Mouse (Mus musculus) midbrain, embryonic 11.5 days (tissue): ENCODE data around the gene Bicral. TPM values are rescaled to one million over a fixed set of nuclear protein-coding genes. Genes with fewer than 3 reads are reported as not detected.

Experiments used
- ATAC-seq: fragments of 200-750 bp; cut with Nextera tagmentation; 2 replicates; pipeline ENCODE4 v1.8.0; 2017; ENCODE audit warnings: moderate TSS enrichment, moderate library complexity; ENCODE audit not compliant: low FRiP score
- DNase-seq: peaks from one replicate; pipeline ENCODE4 v3.0.0; 2015; ENCODE audit warnings: low spot score; ENCODE audit errors: missing footprints
- H3K27ac ChIP-seq: fragments of 300-500 bp; sonication (generic); 2 replicates; pipeline ENCODE4 v1.5.1; 2014; ENCODE audit warnings: low read depth, low read length
- H3K27me3 ChIP-seq: fragments of 300-500 bp; sonication (generic); 2 replicates; pipeline ENCODE4 v1.6.1; 2014; ENCODE audit warnings: mild to moderate bottlenecking, low read length, moderate library complexity, mixed read lengths; ENCODE audit not compliant: control insufficient read depth, insufficient read depth
- H3K36me3 ChIP-seq: fragments of 300-500 bp; sonication (generic); 2 replicates; pipeline ENCODE4 v1.6.1; 2014; ENCODE audit warnings: mild to moderate bottlenecking, low read length, moderate library complexity, mixed read lengths; ENCODE audit not compliant: control insufficient read depth, insufficient read depth
- H3K4me1 ChIP-seq: fragments of 300-500 bp; sonication (generic); 2 replicates; pipeline ENCODE4 v1.6.1; 2014; ENCODE audit warnings: low read length; ENCODE audit not compliant: control insufficient read depth, insufficient read depth
- H3K4me2 ChIP-seq: fragments of 300-500 bp; sonication (generic); 2 replicates; pipeline ENCODE4 v1.6.1; 2014; ENCODE audit warnings: mild to moderate bottlenecking, moderate library complexity
- H3K4me3 ChIP-seq: fragments of 300-500 bp; sonication (generic); 2 replicates; pipeline ENCODE4 v1.5.1; 2014; ENCODE audit warnings: low read depth, low read length
- H3K9ac ChIP-seq: fragments of 300-500 bp; sonication (generic); 2 replicates; pipeline ENCODE4 v1.6.1; 2014; ENCODE audit warnings: low read length
- H3K9me3 ChIP-seq: fragments of 300-500 bp; sonication (generic); 2 replicates; pipeline ENCODE4 v1.6.1; 2016; ENCODE audit warnings: low read length; ENCODE audit not compliant: control insufficient read depth
- WGBS: fragments of 180-500 bp; shearing (Covaris S2); extraction: QIAGEN DNeasy Blood & Tissue Kit; methylation state at CpG from one replicate; pipeline ENCODE4 v1.1.7; 2014; 5-methylcytosine and 5-hydroxymethylcytosine counted together
- polyA plus RNA-seq: library from polyadenylated mRNA; unstranded; fragments of >200 nt; fragmentation: Nextera tagmentation; extraction: Ambion mirVana; gene quantifications from 2 replicates; pipeline ENCODE4 v1.2.1, GENCODE M21; 2014

Gene Bicral
- polyA plus RNA-seq, 1 experiment from 2014 or later: 5.8 TPM

DNA sequence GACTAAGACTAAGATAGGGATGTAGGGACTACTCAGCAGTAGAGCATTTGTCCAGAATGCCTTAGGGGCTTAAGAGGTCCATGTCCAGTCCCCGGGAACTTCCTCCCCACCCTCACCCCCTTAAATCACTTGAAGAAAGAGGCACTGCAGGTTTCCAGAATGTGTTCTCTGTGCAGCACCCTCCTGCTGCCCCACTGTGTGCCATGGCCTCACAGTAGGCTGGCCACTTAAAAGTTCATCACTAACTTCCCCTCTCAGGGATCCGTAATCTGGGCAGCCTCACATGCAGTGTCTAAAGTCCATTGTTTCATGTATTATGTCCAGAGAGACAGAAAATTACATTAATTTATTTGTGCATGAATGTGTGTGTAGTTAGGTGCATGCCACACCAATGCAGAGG, 20.4 kb downstream of the Bicral start:
- DNase-seq (peak; percentile 75), ATAC-seq (no peak)
- Histone ChIP-seq H3K27ac (no peak overlapping the region), H3K36me3 (no peaks in the 10 kb centered on the region), H3K27me3 (no peaks in the 10 kb centered on the region), H3K4me3 (no peak overlapping the region), H3K9me3 (no peaks in the 10 kb centered on the region), H3K9ac (no peak overlapping the region), H3K4me1 (no peaks in the 10 kb centered on the region), H3K4me2 (no peak overlapping the region)
- WGBS: 77% methylated on average over 2 of the region's 2 CpGs

DNA sequence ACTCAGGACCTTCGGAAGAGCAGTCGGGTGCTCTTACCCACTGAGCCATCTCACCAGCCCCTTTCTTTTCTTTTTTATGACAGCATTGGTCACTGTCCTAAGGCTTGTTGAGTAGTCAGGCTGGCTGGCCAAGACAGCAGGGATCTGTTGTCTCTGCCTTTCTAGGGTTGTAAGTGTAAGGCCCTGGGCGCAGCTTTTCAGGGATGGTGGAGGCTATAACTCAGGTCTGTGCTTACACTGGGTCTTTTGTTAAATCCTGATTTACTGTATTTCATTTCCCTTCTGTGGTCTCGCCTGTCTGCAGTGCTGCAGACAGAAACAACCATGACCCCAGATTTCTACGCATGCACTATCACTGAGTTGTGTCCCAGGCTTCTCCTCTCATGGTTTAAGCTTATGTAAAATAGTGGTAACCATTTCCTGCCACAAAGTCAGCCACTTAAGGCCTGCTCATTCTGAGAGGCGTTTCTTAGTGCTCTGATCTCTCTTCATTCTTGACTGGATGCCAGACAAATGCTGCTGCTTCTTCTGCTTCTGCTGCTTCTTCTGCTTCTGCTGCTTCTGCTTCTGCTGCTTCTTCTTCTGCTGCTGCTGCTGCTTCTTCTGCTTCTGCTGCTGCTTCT, 23.1 kb downstream of the Bicral start:
- no peak overlapping the region for H3K9ac ChIP-seq
- no peak overlapping the region for H3K4me2 ChIP-seq
- no peaks in the 10 kb centered on the region for H3K4me1 ChIP-seq
- WGBS: 87% methylated on average over 6 of the region's 6 CpGs
- no peak for ATAC-seq
- H3K36me3 ChIP-seq: no peaks in the 10 kb centered on the region
- H3K27me3 ChIP-seq: no peaks in the 10 kb centered on the region
- no peak for DNase-seq
- H3K9me3 ChIP-seq: no peaks in the 10 kb centered on the region
- H3K4me3 ChIP-seq: no peak overlapping the region
- no peak overlapping the region for H3K27ac ChIP-seq

DNA sequence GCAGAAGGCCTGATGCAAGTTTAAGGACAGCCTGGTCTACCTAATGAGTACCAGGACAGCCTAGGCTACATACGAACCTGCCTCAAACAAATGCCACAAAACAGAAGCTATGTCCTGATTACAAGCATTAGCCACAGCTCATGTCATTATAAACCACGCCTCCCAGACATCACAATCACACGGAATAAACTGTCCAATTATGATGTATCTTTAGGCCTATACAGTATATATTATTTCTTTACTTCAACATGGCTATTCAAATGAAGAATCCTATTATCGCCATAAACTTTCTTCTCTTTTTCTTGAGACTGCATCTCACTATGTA, 25.3 kb downstream of the Bicral start:
- Histone ChIP-seq H3K27me3 (no peaks in the 10 kb centered on the region), H3K9ac (no peak overlapping the region), H3K4me1 (no peaks in the 10 kb centered on the region), H3K4me3 (no peak overlapping the region), H3K36me3 (no peaks in the 10 kb centered on the region), H3K9me3 (no peaks in the 10 kb centered on the region), H3K27ac (no peak overlapping the region), H3K4me2 (no peak overlapping the region)
- ATAC-seq: no peak
- 90% methylated on average over 4 of the region's 4 CpGs for WGBS
- no peak for DNase-seq

DNA sequence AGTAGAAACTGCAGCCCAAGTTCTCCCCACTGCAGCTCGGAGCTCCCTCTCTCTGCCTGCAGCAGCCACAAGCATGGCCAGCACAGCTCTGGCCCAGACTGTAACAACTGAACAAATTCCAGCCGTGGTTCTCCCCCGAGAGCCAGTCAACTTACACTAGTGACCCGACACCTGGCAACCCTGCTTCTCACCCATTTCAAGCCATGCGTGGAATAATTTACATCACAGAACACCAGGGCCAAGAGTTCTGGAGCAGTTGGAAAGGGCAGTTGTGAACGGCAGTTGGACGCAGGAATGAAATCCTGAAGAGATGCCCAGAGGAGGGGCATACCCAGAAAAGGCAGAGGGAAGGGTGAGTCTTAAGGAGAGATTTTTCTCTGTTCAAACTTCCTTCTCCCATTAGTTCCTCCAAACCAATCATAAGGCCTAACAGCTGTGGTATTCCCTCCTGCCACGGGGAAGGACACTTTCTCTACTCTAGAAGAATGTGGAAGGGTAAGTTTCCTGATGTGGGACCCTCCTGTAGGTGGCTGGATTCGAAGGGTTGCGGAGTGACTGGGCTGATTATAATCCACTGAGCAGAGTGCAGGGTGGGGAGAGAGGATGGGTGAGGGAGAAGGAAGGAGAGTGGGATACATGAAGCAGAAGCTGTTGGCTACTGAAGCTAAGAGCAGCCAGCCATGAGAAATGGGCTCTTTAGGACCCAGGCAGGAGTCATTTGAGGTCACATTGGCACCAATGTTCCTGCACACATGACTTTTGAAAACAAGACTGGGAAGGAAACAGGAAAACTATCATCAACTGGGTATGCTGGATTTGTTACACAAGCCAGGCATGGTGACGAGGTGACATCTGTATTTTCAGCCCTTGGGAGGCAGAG, 25.9 kb downstream of the Bicral start:
- no peak overlapping the region for H3K4me3 ChIP-seq
- DNase-seq (no peak), ATAC-seq (no peak)
- no peak overlapping the region for H3K27ac ChIP-seq
- no peak overlapping the region for H3K9ac ChIP-seq
- no peaks in the 10 kb centered on the region for H3K36me3 ChIP-seq
- H3K4me2 ChIP-seq: no peak overlapping the region
- no peaks in the 10 kb centered on the region for H3K27me3 ChIP-seq
- 90% methylated on average over 11 of the region's 11 CpGs for WGBS
- H3K4me1 ChIP-seq: no peaks in the 10 kb centered on the region
- H3K9me3 ChIP-seq: no peaks in the 10 kb centered on the region

DNA sequence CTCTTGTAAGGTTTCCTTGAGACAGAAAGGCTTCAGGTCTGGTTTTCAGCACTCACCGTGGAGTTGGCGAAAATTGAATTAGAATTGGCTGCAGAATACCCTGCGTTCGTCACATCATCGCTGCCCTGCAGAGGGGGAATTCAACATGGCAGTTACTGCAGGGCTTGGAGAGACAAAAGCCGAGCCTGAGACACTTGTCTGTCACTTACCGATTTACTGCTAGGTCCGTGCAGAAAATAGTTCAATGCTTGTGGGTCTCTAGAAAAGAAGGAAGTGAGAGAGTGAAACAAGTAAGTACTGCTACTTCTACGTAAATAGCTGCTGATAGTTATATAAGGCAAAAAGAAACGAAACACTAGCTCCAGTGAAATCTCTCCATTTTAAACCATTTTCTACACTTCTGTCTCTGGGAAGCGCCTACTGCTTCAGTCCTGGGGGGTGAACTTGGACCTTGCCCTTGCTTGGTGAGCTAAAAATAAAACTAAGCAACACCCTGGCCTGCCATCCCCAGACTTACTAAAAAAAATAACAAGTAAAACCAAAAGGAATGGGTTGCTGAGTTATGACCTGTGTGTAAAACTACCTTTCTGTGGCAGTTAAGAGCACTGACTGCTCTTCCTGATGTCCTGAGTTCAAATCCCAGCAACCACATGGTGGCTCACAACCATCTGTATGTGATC, 28.3 kb downstream of the Bicral start:
- no peaks in the 10 kb centered on the region for H3K4me1 ChIP-seq
- H3K27ac ChIP-seq: no peak overlapping the region
- no peak overlapping the region for H3K4me3 ChIP-seq
- no peak for DNase-seq
- no peak overlapping the region for H3K9ac ChIP-seq
- H3K27me3 ChIP-seq: no peaks in the 10 kb centered on the region
- H3K36me3 ChIP-seq: peaks cover 1% of the 10 kb centered on the region; the same call in 1 of the 2 replicates
- no peaks in the 10 kb centered on the region for H3K9me3 ChIP-seq
- no peak overlapping the region for H3K4me2 ChIP-seq
- 93% methylated on average over 11 of the region's 11 CpGs for WGBS
- ATAC-seq: no peak

DNA sequence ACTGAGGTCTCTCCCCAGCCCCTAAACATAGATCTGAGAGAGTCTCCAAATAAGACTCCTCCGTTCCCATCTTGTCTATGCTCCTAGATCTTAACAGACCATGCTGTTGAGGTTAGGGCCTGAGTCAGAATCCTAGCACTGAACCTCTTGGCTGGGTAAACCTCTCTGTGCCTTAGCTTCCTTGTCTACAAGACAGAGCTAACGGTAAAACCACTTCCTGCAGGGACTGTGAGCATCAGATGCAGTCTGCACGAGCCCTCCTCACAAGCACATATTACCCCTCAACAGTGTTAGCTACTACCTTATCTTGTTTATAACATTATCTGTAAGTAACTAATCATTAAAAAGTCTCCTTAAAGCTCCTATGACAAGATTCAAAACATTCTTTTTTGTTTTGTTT, 29.3 kb downstream of the Bicral start:
- Histone ChIP-seq H3K4me1 (no peaks in the 10 kb centered on the region), H3K9me3 (no peaks in the 10 kb centered on the region), H3K4me3 (no peak overlapping the region), H3K27ac (no peak overlapping the region), H3K4me2 (no peak overlapping the region), H3K27me3 (no peaks in the 10 kb centered on the region), H3K9ac (no peak overlapping the region), H3K36me3 (peaks cover 11% of the 10 kb centered on the region)
- WGBS: 95% methylated on average over 3 of the region's 3 CpGs
- DNase-seq (no peak), ATAC-seq (no peak)

DNA sequence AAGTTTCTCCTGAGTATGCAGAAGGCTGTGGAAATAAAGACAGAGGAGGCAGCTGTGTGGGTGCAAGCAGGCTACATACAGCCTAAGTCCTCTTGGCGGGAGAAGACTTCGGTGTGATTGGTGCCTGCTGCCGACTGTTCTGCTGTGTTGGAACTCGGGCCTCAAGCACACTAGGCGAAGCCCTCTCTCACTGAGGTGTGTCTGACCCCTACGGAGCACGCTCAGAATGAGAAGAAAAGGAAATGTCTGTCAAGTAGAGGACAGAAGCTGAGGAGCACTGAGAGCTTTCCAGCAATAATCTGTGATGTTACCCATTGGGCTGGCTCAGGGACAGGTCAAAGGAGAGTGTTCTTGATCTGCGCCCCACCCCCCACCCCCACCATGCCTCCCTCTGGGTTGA, 35.2 kb downstream of the Bicral start:
- Histone ChIP-seq H3K9me3 (no peaks in the 10 kb centered on the region), H3K36me3 (peaks cover 12% of the 10 kb centered on the region), H3K4me1 (no peaks in the 10 kb centered on the region), H3K4me2 (no peak overlapping the region), H3K27ac (no peak overlapping the region), H3K27me3 (no peaks in the 10 kb centered on the region), H3K9ac (no peak overlapping the region), H3K4me3 (no peak overlapping the region)
- 92% methylated on average over 8 of the region's 8 CpGs for WGBS
- ATAC-seq: no peak
- DNase-seq: no peak

DNA sequence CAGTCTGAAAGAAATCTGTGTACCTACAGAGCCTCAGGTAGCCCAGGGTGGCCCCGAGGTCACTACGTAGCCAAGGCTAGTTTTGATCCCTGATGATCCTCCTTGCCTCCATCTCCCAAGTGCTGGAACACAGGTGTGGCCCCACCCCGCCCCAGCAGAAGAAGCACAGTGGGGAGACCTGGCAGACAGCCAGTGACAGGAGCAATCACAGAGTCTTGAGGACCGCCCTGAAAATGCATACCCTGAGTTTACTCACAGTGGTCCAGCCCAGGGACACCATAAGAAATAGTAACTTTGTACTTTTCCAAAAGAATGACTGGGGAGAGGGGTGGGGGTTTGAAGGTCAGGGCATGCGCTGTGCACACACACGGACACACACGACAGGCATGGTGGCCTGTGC, 37.7 kb downstream of the Bicral start:
- Histone ChIP-seq H3K27ac (no peak overlapping the region), H3K9ac (no peak overlapping the region), H3K9me3 (no peaks in the 10 kb centered on the region), H3K4me2 (no peak overlapping the region), H3K4me3 (no peak overlapping the region), H3K36me3 (peaks cover 12% of the 10 kb centered on the region), H3K4me1 (no peaks in the 10 kb centered on the region), H3K27me3 (no peaks in the 10 kb centered on the region)
- WGBS: 92% methylated on average over 7 of the region's 7 CpGs
- ATAC-seq: no peak
- DNase-seq: no peak

DNA sequence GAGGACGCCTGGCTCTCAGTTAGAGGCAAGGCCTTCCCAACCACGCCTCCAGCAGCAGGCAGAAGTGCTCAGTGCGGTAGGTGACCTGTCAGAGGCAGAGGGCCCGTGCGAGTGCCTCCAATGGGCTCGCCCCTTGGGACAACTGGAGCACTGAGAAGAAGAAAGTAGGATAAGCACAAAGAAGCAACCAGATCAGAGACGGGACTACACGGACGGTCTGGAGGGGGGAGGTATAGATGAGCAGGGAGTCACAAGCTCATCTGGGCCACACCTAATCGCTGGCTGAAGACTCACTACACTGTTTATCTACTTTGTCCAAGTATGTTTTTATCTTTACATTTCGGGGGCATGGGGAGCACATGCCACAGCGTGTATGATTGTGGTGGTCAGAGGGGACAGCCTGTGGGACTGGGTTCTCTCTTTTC, 40.5 kb downstream of the Bicral start:
- DNase-seq: no peak
- no peaks in the 10 kb centered on the region for H3K36me3 ChIP-seq
- no peak overlapping the region for H3K4me2 ChIP-seq
- no peaks in the 10 kb centered on the region for H3K9me3 ChIP-seq
- no peaks in the 10 kb centered on the region for H3K4me1 ChIP-seq
- H3K27ac ChIP-seq: no peak overlapping the region
- H3K27me3 ChIP-seq: no peaks in the 10 kb centered on the region
- WGBS: 88% methylated on average over 12 of the region's 12 CpGs
- ATAC-seq: no peak
- H3K9ac ChIP-seq: no peak overlapping the region
- no peak overlapping the region for H3K4me3 ChIP-seq
